Mouse (Mus musculus) lung, embryonic 14.5 days (tissue): ENCODE measurements around the gene Abcc5. TPM values are rescaled to one million over a fixed set of nuclear protein-coding genes. Genes with fewer than 3 reads are reported as not detected.
"Not testable (repeated sequence)": the region's sequence is repeated elsewhere in the genome, so short reads cannot be mapped to it uniquely, and the experiment has no call there.

ENCODE experiments used
- ATAC-seq: fragments of 200-750 bp; cut with Nextera tagmentation; 2 replicates; pipeline ENCODE4 v1.8.0; 2017; ENCODE audit warnings: mild to moderate bottlenecking, moderate TSS enrichment, moderate library complexity; ENCODE audit not compliant: insufficient read depth
- DNase-seq: peaks from one replicate; pipeline ENCODE4 v3.0.0-alpha.2; 2015
- H3K27ac ChIP-seq: fragments of 300-500 bp; sonication (generic); 2 replicates; pipeline ENCODE4 v1.5.1; 2014; ENCODE audit warnings: low read depth, mild to moderate bottlenecking, moderate library complexity
- H3K27me3 ChIP-seq: fragments of 300-500 bp; sonication (generic); 2 replicates; pipeline ENCODE4 v1.6.1; 2014; ENCODE audit warnings: low read length, control low read depth; ENCODE audit not compliant: insufficient read depth
- H3K36me3 ChIP-seq: fragments of 300-500 bp; sonication (generic); 2 replicates; pipeline ENCODE4 v1.6.1; 2014; ENCODE audit warnings: control low read depth; ENCODE audit not compliant: insufficient read depth
- H3K4me1 ChIP-seq: fragments of 300-500 bp; sonication (generic); 2 replicates; pipeline ENCODE4 v1.6.1; 2014; ENCODE audit warnings: antibody characterized with exemption, control low read depth; ENCODE audit not compliant: insufficient read depth
- H3K4me2 ChIP-seq: fragments of 300-500 bp; sonication (generic); 2 replicates; pipeline ENCODE4 v1.6.1; 2014; ENCODE audit warnings: mild to moderate bottlenecking
- H3K4me3 ChIP-seq: fragments of 300-500 bp; sonication (generic); 2 replicates; pipeline ENCODE4 v1.5.1; 2014; ENCODE audit warnings: low read depth, low read length
- H3K9ac ChIP-seq: fragments of 300-500 bp; sonication (generic); 2 replicates; pipeline ENCODE4 v1.6.1; 2014
- H3K9me3 ChIP-seq: fragments of 300-500 bp; sonication (generic); 2 replicates; pipeline ENCODE4 v1.6.1; 2016; ENCODE audit warnings: low read depth, low read length, control low read depth
- CTCF ChIP-seq: IDR thresholded peaks from 2 replicates; pipeline ENCODE4 v1.5.1; 2016; ENCODE audit warnings: antibody characterized with exemption, low read depth
- whole genome bisulfite sequencing: fragments of 180-500 bp; shearing (Covaris S2); extraction: QIAGEN DNeasy Blood & Tissue Kit; methylation state at CpG from one replicate; pipeline ENCODE4 v1.1.7; 2014; 5-methylcytosine and 5-hydroxymethylcytosine counted together
- polyA plus RNA-seq: library from polyadenylated mRNA; unstranded; fragments of >200 nt; fragmentation: Nextera tagmentation; extraction: Ambion mirVana; gene quantifications from 2 replicates; pipeline ENCODE4 v1.2.1, GENCODE M21; 2014

Abcc5 gene
- polyA plus RNA-seq, 1 experiment from 2014 or later: 63.0 TPM

GRCm38 (mm10) chr16:20442871-20443270 lies 16.7 kb upstream of the Abcc5 start:
- ATAC-seq (no peak), DNase-seq (no peak)
- H3K4me3 ChIP-seq: no peak overlapping the region
- H3K4me1 ChIP-seq: no peaks in the 10 kb centered on the region
- H3K36me3 ChIP-seq: no peaks in the 10 kb centered on the region
- 75% methylated on average over 2 of the region's 2 CpGs for WGBS
- no peak for TF ChIP-seq CTCF
- no peak overlapping the region for H3K9ac ChIP-seq
- no peak overlapping the region for H3K4me2 ChIP-seq
- no peaks in the 10 kb centered on the region for H3K9me3 ChIP-seq
- no peak overlapping the region for H3K27ac ChIP-seq
- H3K27me3 ChIP-seq: no peaks in the 10 kb centered on the region

GRCm38 (mm10) chr16:20438673-20439415 lies 12.7 kb upstream of the Abcc5 start:
- no peak overlapping the region for H3K27ac ChIP-seq
- WGBS: 88% methylated on average over 11 of the region's 11 CpGs
- DNase-seq (no peak), ATAC-seq (no peak)
- TF ChIP-seq CTCF: no peak
- no peak overlapping the region for H3K4me3 ChIP-seq
- H3K9ac ChIP-seq: no peak overlapping the region
- no peaks in the 10 kb centered on the region for H3K36me3 ChIP-seq
- H3K4me1 ChIP-seq: no peaks in the 10 kb centered on the region
- H3K4me2 ChIP-seq: no peak overlapping the region
- no peaks in the 10 kb centered on the region for H3K27me3 ChIP-seq
- no peaks in the 10 kb centered on the region for H3K9me3 ChIP-seq

GRCm38 (mm10) chr16:20438046-20438445 lies 11.9 kb upstream of the Abcc5 start:
- H3K4me3 ChIP-seq, DNase-seq, H3K36me3 ChIP-seq, H3K9me3 ChIP-seq, H3K27ac ChIP-seq, H3K9ac ChIP-seq, H3K4me1 ChIP-seq, ATAC-seq, H3K27me3 ChIP-seq, H3K4me2 ChIP-seq: not testable (repeated sequence)
- WGBS: 81% methylated on average over 1 of the region's 1 CpGs

- 71% methylated on average over 3 of the region's 3 CpGs for WGBS
Measured at GRCm38 (mm10) chr16:20436281-20436680, 10.1 kb upstream of the Abcc5 start.

GRCm38 (mm10) chr16:20429328-20429727 lies 3.1 kb upstream of the Abcc5 start:
- H3K4me3 ChIP-seq: no peak overlapping the region
- no peak overlapping the region for H3K9ac ChIP-seq
- no peak for ATAC-seq
- no peak overlapping the region for H3K27ac ChIP-seq
- no peak for DNase-seq
- H3K27me3 ChIP-seq: no peaks in the 10 kb centered on the region
- H3K9me3 ChIP-seq: no peaks in the 10 kb centered on the region
- H3K36me3 ChIP-seq: no peaks in the 10 kb centered on the region
- WGBS: 85% methylated on average over 5 of the region's 5 CpGs
- H3K4me1 ChIP-seq: peaks cover 8% of the 10 kb centered on the region; the same call in 1 of the 2 replicates
- H3K4me2 ChIP-seq: no peak overlapping the region
- TF ChIP-seq CTCF: no peak

More at GRCm38 (mm10) chr16:20436281-20436680, 10.1 kb upstream of the Abcc5 start:
- H3K27me3 ChIP-seq: no peaks in the 10 kb centered on the region
- ATAC-seq (no peak), DNase-seq (no peak)
- TF ChIP-seq CTCF: no peak
- no peak overlapping the region for H3K27ac ChIP-seq
- no peaks in the 10 kb centered on the region for H3K36me3 ChIP-seq
- H3K4me2 ChIP-seq: no peak overlapping the region
- H3K9ac ChIP-seq: no peak overlapping the region
- H3K4me1 ChIP-seq: no peaks in the 10 kb centered on the region
- no peak overlapping the region for H3K4me3 ChIP-seq
- H3K9me3 ChIP-seq: no peaks in the 10 kb centered on the region

- no peak for ATAC-seq
- Histone ChIP-seq H3K4me3 (no peak overlapping the region), H3K27me3 (no peaks in the 10 kb centered on the region), H3K9ac (no peak overlapping the region), H3K4me1 (peaks cover 8% of the 10 kb centered on the region; the same call in 1 of the 2 replicates), H3K27ac (no peak overlapping the region), H3K4me2 (no peak overlapping the region), H3K9me3 (no peaks in the 10 kb centered on the region), H3K36me3 (no peaks in the 10 kb centered on the region)
- WGBS: 64% methylated on average over 4 of the region's 4 CpGs
- DNase-seq: no peak
- no peak for TF ChIP-seq CTCF
Measured at GRCm38 (mm10) chr16:20427566-20427965, 1.4 kb upstream of the Abcc5 start.

- Histone ChIP-seq H3K9me3 (no peaks in the 10 kb centered on the region), H3K9ac (peak overlapping the region; percentile 70), H3K27ac (peak overlapping the region; percentile 13; the same call in 1 of the 2 replicates), H3K27me3 (no peaks in the 10 kb centered on the region), H3K4me2 (peak overlapping the region; percentile 78), H3K4me3 (peak overlapping the region; percentile 75), H3K4me1 (peaks cover 8% of the 10 kb centered on the region; the same call in 1 of the 2 replicates), H3K36me3 (peaks cover 14% of the 10 kb centered on the region; the same call in 1 of the 2 replicates)
- TF ChIP-seq CTCF: no peak
- DNase-seq: no peak
- ATAC-seq: no peak
- 39% methylated on average over 10 of the region's 10 CpGs for WGBS
Measured at GRCm38 (mm10) chr16:20424719-20425650, 1.2 kb downstream of the Abcc5 start.
